Mouse (Mus musculus) thymus, adult 2 months (tissue): ENCODE data around the gene Zfp971.
"Not testable (repeated sequence)": the region's sequence is repeated elsewhere in the genome, so short reads cannot be mapped to it uniquely, and the experiment has no call there.

ENCODE experiments used
- CTCF ChIP-seq: fragments of 200-500 bp; IDR thresholded peaks from 2 replicates; pipeline ENCODE4 v1.5.1; 2012; ENCODE audit warnings: mild to moderate bottlenecking, control low read depth, low read length, moderate library complexity, borderline replicate concordance; ENCODE audit not compliant: control insufficient read depth, poor library complexity, insufficient read depth; ENCODE audit errors: extremely low read depth
- POLR2A ChIP-seq: fragments of 200-500 bp; IDR thresholded peaks from 2 replicates; pipeline ENCODE4 v1.6.1; 2012; ENCODE audit warnings: mild to moderate bottlenecking, low read length, control low read depth, moderate library complexity; ENCODE audit not compliant: control insufficient read depth, poor library complexity, insufficient read depth; ENCODE audit errors: extremely low read depth

- not testable (repeated sequence) for TF ChIP-seq CTCF, POLR2A
Measured at GRCm38 (mm10) chr2:178023861-178024260, 777 bp downstream of the Zfp971 start.
